Mouse (Mus musculus): ENCODE data around the gene Spata13. TPM values are rescaled to one million over a fixed set of nuclear protein-coding genes. Genes with fewer than 3 reads are reported as not detected.

Gene Spata13
- polyA plus RNA-seq, 1 experiment from 2014 or later = 79.6 TPM

DNA sequence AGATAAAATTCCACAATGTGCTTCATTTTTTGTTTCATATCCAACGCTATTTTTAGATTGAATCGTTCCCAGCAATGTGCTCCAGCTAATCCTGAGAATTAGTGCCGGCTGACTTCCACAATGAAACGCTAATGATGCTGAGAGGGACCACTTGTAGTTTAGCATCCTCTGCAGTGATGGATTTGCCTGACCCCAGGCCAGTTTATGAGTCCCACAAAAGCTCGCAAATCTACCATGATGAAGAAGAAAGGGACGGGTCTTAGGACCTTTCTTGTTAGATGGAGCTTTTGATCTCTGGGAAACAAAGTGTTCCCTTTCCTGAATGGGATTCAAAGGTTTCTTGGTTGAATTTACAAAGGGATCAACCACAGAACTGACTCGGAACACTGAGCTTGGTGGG lies 21.1 kb upstream of the Spata13 start:
- WGBS = 5% methylated on average over 7 of the region's 7 CpGs
- peak; percentile 54; the same call in 1 of the 2 replicates for ATAC-seq (ENCODE audit: low FRiP score, low read depth)
- no peak overlapping the region for H3K4me3 ChIP-seq
- H3K4me2 ChIP-seq (replicated peaks) = no peak overlapping the region
- no peaks in the 10 kb centered on the region for H3K9me3 ChIP-seq
- no peaks in the 10 kb centered on the region; the same call in 1 of the 2 replicates for H3K27me3 ChIP-seq
- no peak overlapping the region; the same call in 1 of the 2 replicates for H3K27ac ChIP-seq (replicated peaks)
- peaks cover 11% of the 10 kb centered on the region for H3K4me1 ChIP-seq
- H3K9ac ChIP-seq (replicated peaks) = no peak overlapping the region
- H3K36me3 ChIP-seq = no peaks in the 10 kb centered on the region

DNA sequence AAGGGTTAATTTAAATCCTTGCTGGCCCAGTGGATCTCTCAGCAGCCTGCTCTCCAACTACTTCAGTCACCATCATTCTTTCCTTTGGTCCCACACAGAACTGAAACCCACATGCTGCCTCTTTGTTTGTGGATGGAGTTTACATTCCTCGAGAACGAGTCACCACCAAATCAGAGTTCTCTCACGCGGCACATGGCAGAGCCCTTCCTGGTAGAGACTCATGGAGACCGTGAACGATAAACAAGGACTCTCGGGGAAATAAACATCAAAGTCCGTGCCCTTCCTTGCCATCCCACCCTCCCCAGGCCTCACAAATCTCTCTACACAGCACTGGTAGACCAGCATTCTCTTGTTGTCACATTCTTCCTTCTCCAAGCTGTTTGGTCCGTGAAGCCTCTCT lies 12.7 kb upstream of the Spata13 start:
- no peak overlapping the region for H3K9ac ChIP-seq (replicated peaks)
- no peak overlapping the region for H3K4me3 ChIP-seq
- 0 out of 2 replicates have a peak, but pooled peaks cover 2% of the 10 kb centered on the region for H3K9me3 ChIP-seq
- H3K27me3 ChIP-seq = no peaks in the 10 kb centered on the region
- H3K4me1 ChIP-seq = peaks cover 5% of the 10 kb centered on the region; the same call in 1 of the 2 replicates
- WGBS = 77% methylated on average over 9 of the region's 9 CpGs
- no peak for ATAC-seq (ENCODE audit: low FRiP score, low read depth)
- H3K36me3 ChIP-seq = no peaks in the 10 kb centered on the region
- H3K4me2 ChIP-seq (replicated peaks) = no peak overlapping the region
- no peak overlapping the region for H3K27ac ChIP-seq (replicated peaks)

GRCm38 (mm10) chr14:60625486-60625885 lies 8.3 kb upstream of the Spata13 start:
- Histone ChIP-seq H3K4me3 (no peak overlapping the region), H3K9ac (replicated peaks) (no peak overlapping the region)
- 81% methylated on average over 6 of the region's 6 CpGs for WGBS

GRCm38 (mm10) chr14:60629887-60630460 lies 3.8 kb upstream of the Spata13 start:
- no peak overlapping the region for H3K4me3 ChIP-seq
- H3K4me2 ChIP-seq (replicated peaks) = no peak overlapping the region
- H3K4me1 ChIP-seq = peaks cover 4% of the 10 kb centered on the region; the same call in 1 of the 2 replicates
- no peaks in the 10 kb centered on the region for H3K9me3 ChIP-seq
- H3K27ac ChIP-seq (replicated peaks) = no peak overlapping the region
- H3K27me3 ChIP-seq = no peaks in the 10 kb centered on the region
- H3K36me3 ChIP-seq = no peaks in the 10 kb centered on the region
- ATAC-seq (ENCODE audit: low FRiP score, low read depth) = no peak
- 84% methylated on average over 9 of the region's 9 CpGs for WGBS
- H3K9ac ChIP-seq (replicated peaks) = no peak overlapping the region

More at GRCm38 (mm10) chr14:60625486-60625885, 8.3 kb upstream of the Spata13 start:
- Histone ChIP-seq H3K36me3 (no peaks in the 10 kb centered on the region), H3K9me3 (0 out of 2 replicates have a peak, but pooled peaks cover 2% of the 10 kb centered on the region), H3K4me1 (no peaks in the 10 kb centered on the region), H3K27me3 (no peaks in the 10 kb centered on the region), H3K4me2 (replicated peaks) (no peak overlapping the region), H3K27ac (replicated peaks) (no peak overlapping the region)
- ATAC-seq (ENCODE audit: low FRiP score, low read depth) = no peak

DNA sequence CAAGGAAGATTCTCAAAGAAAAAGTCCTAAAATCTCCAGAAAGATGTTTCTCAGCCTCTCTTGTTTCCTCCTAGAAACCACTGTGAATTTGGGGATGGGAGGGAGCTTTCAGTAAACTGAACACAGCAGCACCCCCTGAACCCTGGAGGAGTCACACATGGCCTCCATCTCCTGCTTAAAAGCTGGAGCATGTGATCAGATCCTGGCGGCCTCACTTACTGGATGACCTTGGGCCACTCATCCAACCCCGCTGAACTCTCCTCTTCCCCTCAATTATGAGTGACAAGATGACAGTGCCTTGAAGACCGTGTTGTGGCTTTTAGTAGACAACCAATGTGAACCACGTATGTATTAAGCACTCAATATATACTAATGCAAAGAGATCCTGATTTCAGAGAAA lies 2.8 kb upstream of the Spata13 start:
- no peak overlapping the region for H3K4me3 ChIP-seq
- H3K36me3 ChIP-seq = no peaks in the 10 kb centered on the region
- H3K9ac ChIP-seq (replicated peaks) = no peak overlapping the region
- H3K27me3 ChIP-seq = no peaks in the 10 kb centered on the region
- H3K27ac ChIP-seq (replicated peaks) = no peak overlapping the region
- H3K9me3 ChIP-seq = no peaks in the 10 kb centered on the region
- peaks cover 4% of the 10 kb centered on the region; the same call in 1 of the 2 replicates for H3K4me1 ChIP-seq
- no peak for ATAC-seq (ENCODE audit: low FRiP score, low read depth)
- 85% methylated on average over 4 of the region's 4 CpGs for WGBS
- H3K4me2 ChIP-seq (replicated peaks) = no peak overlapping the region

GRCm38 (mm10) chr14:60634877-60635771 lies 1.3 kb downstream of the Spata13 start:
- H3K9ac ChIP-seq (replicated peaks) = peak overlapping the region; percentile 80
- H3K36me3 ChIP-seq = peaks cover 12% of the 10 kb centered on the region
- H3K9me3 ChIP-seq = no peaks in the 10 kb centered on the region
- no peaks in the 10 kb centered on the region for H3K27me3 ChIP-seq
- peak overlapping the region; percentile 78 for H3K4me3 ChIP-seq
- H3K4me1 ChIP-seq = peaks cover 44% of the 10 kb centered on the region
- peak; percentile 7 for ATAC-seq (ENCODE audit: low FRiP score, low read depth)
- H3K27ac ChIP-seq (replicated peaks) = peak overlapping the region; percentile 84
- under 1% methylated on average over 45 of the region's 45 CpGs for WGBS
- peak overlapping the region; percentile 89 for H3K4me2 ChIP-seq (replicated peaks)

DNA sequence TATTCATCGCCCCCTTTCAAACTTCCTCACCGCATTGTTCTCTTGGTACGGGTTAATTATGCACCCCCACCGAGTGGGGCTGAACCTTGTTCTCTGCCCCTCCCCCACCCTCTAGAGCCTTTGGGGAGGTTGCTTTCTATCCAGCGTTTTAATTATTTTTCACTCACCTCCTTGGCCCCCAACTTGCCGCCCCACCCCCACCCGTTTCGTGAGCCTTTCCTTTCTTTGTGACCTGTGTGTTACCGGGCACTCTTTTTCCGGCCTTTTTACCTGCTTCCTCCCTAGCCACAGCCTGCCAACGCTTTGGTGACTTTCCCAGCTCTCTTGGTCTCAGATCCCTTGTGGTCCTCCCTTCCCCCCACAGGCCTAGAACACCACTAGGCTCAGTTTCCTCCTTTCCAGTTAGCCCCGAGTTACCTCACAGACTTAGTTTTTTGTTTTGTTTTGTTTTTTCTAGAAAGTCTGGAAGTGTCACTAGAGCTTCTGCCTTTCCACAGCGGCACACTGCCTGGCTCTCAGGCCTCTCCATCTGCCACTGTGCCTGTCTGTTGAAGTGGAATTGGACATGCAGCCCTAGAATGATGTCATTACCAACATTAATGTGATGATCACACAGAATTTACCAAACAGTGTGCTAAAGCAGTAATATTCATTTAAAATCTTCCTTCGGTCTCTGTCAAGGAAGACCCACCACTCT lies 2.3 kb downstream of the Spata13 start:
- Histone ChIP-seq H3K36me3 (peaks cover 12% of the 10 kb centered on the region), H3K27ac (replicated peaks) (peak overlapping the region; percentile 84), H3K9ac (replicated peaks) (peak overlapping the region; percentile 80), H3K4me3 (peak overlapping the region; percentile 78), H3K4me1 (peaks cover 52% of the 10 kb centered on the region), H3K4me2 (replicated peaks) (peak overlapping the region; percentile 89), H3K27me3 (no peaks in the 10 kb centered on the region), H3K9me3 (no peaks in the 10 kb centered on the region)
- WGBS = 6% methylated on average over 14 of the region's 14 CpGs
- ATAC-seq (ENCODE audit: low FRiP score, low read depth) = no peak; the same call in 1 of the 2 replicates

- Histone ChIP-seq H3K9ac (replicated peaks) (no peak overlapping the region), H3K4me3 (peak overlapping the region; percentile 78), H3K4me1 (peaks cover 57% of the 10 kb centered on the region), H3K27ac (replicated peaks) (no peak overlapping the region), H3K27me3 (no peaks in the 10 kb centered on the region), H3K4me2 (replicated peaks) (peak overlapping the region; percentile 89), H3K36me3 (peaks cover 12% of the 10 kb centered on the region), H3K9me3 (no peaks in the 10 kb centered on the region)
- ATAC-seq (ENCODE audit: low FRiP score, low read depth) = no peak
- 32% methylated on average over 2 of the region's 2 CpGs for WGBS
These were observed 2.8 kb downstream of the Spata13 start for GRCm38 (mm10) chr14:60636608-60636980.

- H3K36me3 ChIP-seq = peaks cover 12% of the 10 kb centered on the region
- peak overlapping the region; percentile 9; the same call in 1 of the 2 replicates for H3K4me3 ChIP-seq
- peak overlapping the region; percentile 89 for H3K4me2 ChIP-seq (replicated peaks)
- no peak for ATAC-seq (ENCODE audit: low FRiP score, low read depth)
- H3K4me1 ChIP-seq = peaks cover 61% of the 10 kb centered on the region
- no peaks in the 10 kb centered on the region for H3K9me3 ChIP-seq
- no peak overlapping the region for H3K9ac ChIP-seq (replicated peaks)
- 57% methylated on average over 9 of the region's 9 CpGs for WGBS
- H3K27ac ChIP-seq (replicated peaks) = no peak overlapping the region
- no peaks in the 10 kb centered on the region for H3K27me3 ChIP-seq
These were observed 3.2 kb downstream of the Spata13 start for GRCm38 (mm10) chr14:60636996-60637395.

- 81% methylated on average over 8 of the region's 8 CpGs for WGBS
- H3K4me3 ChIP-seq = no peak overlapping the region
- peaks cover 12% of the 10 kb centered on the region for H3K36me3 ChIP-seq
- no peak for ATAC-seq (ENCODE audit: low FRiP score, low read depth)
- no peaks in the 10 kb centered on the region for H3K27me3 ChIP-seq
- H3K4me2 ChIP-seq (replicated peaks) = peak overlapping the region; percentile 89; the same call in 1 of the 2 replicates
- peaks cover 71% of the 10 kb centered on the region for H3K4me1 ChIP-seq
- H3K27ac ChIP-seq (replicated peaks) = no peak overlapping the region
- no peak overlapping the region for H3K9ac ChIP-seq (replicated peaks)
- H3K9me3 ChIP-seq = no peaks in the 10 kb centered on the region
These were observed 4.4 kb downstream of the Spata13 start for GRCm38 (mm10) chr14:60638159-60638558.

DNA sequence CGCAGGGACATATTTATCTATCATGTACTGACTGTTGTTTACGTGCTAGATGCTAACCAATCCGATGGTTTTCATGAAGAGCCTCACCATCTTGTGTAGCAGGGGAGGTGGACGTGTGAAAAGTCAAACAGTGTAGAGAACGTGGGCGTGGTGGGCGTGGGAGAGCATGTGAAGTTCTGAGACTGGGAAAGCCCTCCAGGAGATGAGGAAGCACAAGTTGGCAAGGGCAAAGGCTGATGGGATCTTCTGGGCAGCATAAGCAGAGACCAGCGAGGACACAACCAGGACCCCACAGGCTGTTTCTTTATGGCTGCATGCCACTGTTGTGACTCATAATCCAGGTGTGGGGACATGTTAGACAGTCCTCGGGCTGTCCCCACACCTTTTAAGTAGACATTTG lies 5.4 kb downstream of the Spata13 start:
- Histone ChIP-seq H3K4me3 (no peak overlapping the region), H3K27ac (replicated peaks) (no peak overlapping the region), H3K4me2 (replicated peaks) (no peak overlapping the region), H3K27me3 (no peaks in the 10 kb centered on the region), H3K36me3 (peaks cover 12% of the 10 kb centered on the region), H3K9me3 (no peaks in the 10 kb centered on the region), H3K4me1 (peaks cover 75% of the 10 kb centered on the region), H3K9ac (replicated peaks) (no peak overlapping the region)
- ATAC-seq (ENCODE audit: low FRiP score, low read depth) = no peak
- WGBS = 94% methylated on average over 9 of the region's 9 CpGs

All from midbrain, embryonic 12.5 days (tissue).